Mouse (Mus musculus): Measurements from ENCODE around the gene Cbfa2t3. TPM values are rescaled to one million over a fixed set of nuclear protein-coding genes. Genes with fewer than 3 reads are reported as not detected.

The Cbfa2t3 gene
- polyA plus RNA-seq, 1 experiment from 2014 or later = 2.4 TPM

GRCm38 (mm10) chr8:122666827-122667226 is 32.1 kb downstream of the Cbfa2t3 start:
- DNase-seq (ENCODE audit: extremely low spot score, low spot score) = no peak
- Histone ChIP-seq H3K4me3 (no peak overlapping the region), H3K9me3 (no peaks in the 10 kb centered on the region), H3K27ac (no peak overlapping the region), H3K27me3 (ENCODE audit: poor library complexity, severe bottlenecking) (peaks cover 81% of the 10 kb centered on the region), H3K36me3 (replicated peaks) (no peaks in the 10 kb centered on the region), H3K4me1 (peaks cover 67% of the 10 kb centered on the region)
- WGBS = 70% methylated on average over 12 of the region's 12 CpGs

- no peak for DNase-seq (ENCODE audit: extremely low spot score, low spot score)
- no peaks in the 10 kb centered on the region for H3K9me3 ChIP-seq
- WGBS = 47% methylated on average over 9 of the region's 9 CpGs
- H3K4me3 ChIP-seq = no peak overlapping the region
- H3K36me3 ChIP-seq (replicated peaks) = no peaks in the 10 kb centered on the region
- H3K27ac ChIP-seq = no peak overlapping the region
- peaks cover 72% of the 10 kb centered on the region for H3K4me1 ChIP-seq
- peaks cover 77% of the 10 kb centered on the region for H3K27me3 ChIP-seq (ENCODE audit: poor library complexity, severe bottlenecking)
These were observed 32.6 kb downstream of the Cbfa2t3 start for GRCm38 (mm10) chr8:122666338-122666764.

- Histone ChIP-seq H3K27me3 (ENCODE audit: poor library complexity, severe bottlenecking) (peaks cover 71% of the 10 kb centered on the region), H3K27ac (no peak overlapping the region), H3K36me3 (replicated peaks) (no peaks in the 10 kb centered on the region), H3K9me3 (no peaks in the 10 kb centered on the region), H3K4me1 (peaks cover 77% of the 10 kb centered on the region), H3K4me3 (no peak overlapping the region)
- WGBS = 73% methylated on average over 14 of the region's 14 CpGs
- DNase-seq (ENCODE audit: extremely low spot score, low spot score) = no peak
These were observed 33.1 kb downstream of the Cbfa2t3 start for GRCm38 (mm10) chr8:122665667-122666316.

GRCm38 (mm10) chr8:122665221-122665620 is 33.7 kb downstream of the Cbfa2t3 start:
- Histone ChIP-seq H3K4me3 (no peak overlapping the region), H3K9me3 (no peaks in the 10 kb centered on the region), H3K36me3 (replicated peaks) (no peaks in the 10 kb centered on the region), H3K27ac (0 out of 2 replicates have a peak overlapping the region, but pooled peaks have one; percentile 31), H3K4me1 (peaks cover 76% of the 10 kb centered on the region), H3K27me3 (ENCODE audit: poor library complexity, severe bottlenecking) (peaks cover 65% of the 10 kb centered on the region)
- no peak for DNase-seq (ENCODE audit: extremely low spot score, low spot score)
- 62% methylated on average over 8 of the region's 8 CpGs for WGBS

GRCm38 (mm10) chr8:122663670-122664069 is 35.2 kb downstream of the Cbfa2t3 start:
- DNase-seq (ENCODE audit: extremely low spot score, low spot score) = no peak
- H3K4me3 ChIP-seq = no peak overlapping the region
- no peak overlapping the region for H3K27ac ChIP-seq
- H3K27me3 ChIP-seq (ENCODE audit: poor library complexity, severe bottlenecking) = peaks cover 50% of the 10 kb centered on the region
- peaks cover 76% of the 10 kb centered on the region for H3K4me1 ChIP-seq
- H3K36me3 ChIP-seq (replicated peaks) = no peaks in the 10 kb centered on the region
- WGBS = 70% methylated on average over 5 of the region's 5 CpGs
- H3K9me3 ChIP-seq = no peaks in the 10 kb centered on the region

- H3K36me3 ChIP-seq (replicated peaks) = no peaks in the 10 kb centered on the region
- no peak overlapping the region for H3K27ac ChIP-seq
- no peaks in the 10 kb centered on the region for H3K9me3 ChIP-seq
- H3K4me1 ChIP-seq = peaks cover 81% of the 10 kb centered on the region
- DNase-seq (ENCODE audit: extremely low spot score, low spot score) = no peak
- WGBS = 90% methylated on average over 3 of the region's 3 CpGs
- H3K4me3 ChIP-seq = no peak overlapping the region
- H3K27me3 ChIP-seq (ENCODE audit: poor library complexity, severe bottlenecking) = peaks cover 44% of the 10 kb centered on the region
These were observed 35.8 kb downstream of the Cbfa2t3 start for GRCm38 (mm10) chr8:122663106-122663505.

GRCm38 (mm10) chr8:122661894-122662293 is 37.0 kb downstream of the Cbfa2t3 start:
- Histone ChIP-seq H3K4me3 (no peak overlapping the region), H3K4me1 (peaks cover 85% of the 10 kb centered on the region), H3K27me3 (ENCODE audit: poor library complexity, severe bottlenecking) (peaks cover 32% of the 10 kb centered on the region), H3K9me3 (no peaks in the 10 kb centered on the region), H3K27ac (no peak overlapping the region), H3K36me3 (replicated peaks) (no peaks in the 10 kb centered on the region)
- WGBS = 84% methylated on average over 2 of the region's 2 CpGs
- DNase-seq (ENCODE audit: extremely low spot score, low spot score) = no peak

GRCm38 (mm10) chr8:122661138-122661537 is 37.8 kb downstream of the Cbfa2t3 start:
- WGBS = 55% methylated on average over 7 of the region's 7 CpGs
- H3K4me3 ChIP-seq = no peak overlapping the region
- peak; percentile 58 for DNase-seq (ENCODE audit: extremely low spot score, low spot score)

GRCm38 (mm10) chr8:122660022-122660421 is 38.9 kb downstream of the Cbfa2t3 start:
- Histone ChIP-seq H3K27ac (no peak overlapping the region), H3K9me3 (no peaks in the 10 kb centered on the region), H3K4me1 (peaks cover 66% of the 10 kb centered on the region), H3K36me3 (replicated peaks) (no peaks in the 10 kb centered on the region), H3K27me3 (ENCODE audit: poor library complexity, severe bottlenecking) (peaks cover 18% of the 10 kb centered on the region; the same call in 1 of the 2 replicates), H3K4me3 (no peak overlapping the region)
- no peak for DNase-seq (ENCODE audit: extremely low spot score, low spot score)
- 75% methylated on average over 2 of the region's 2 CpGs for WGBS

More at GRCm38 (mm10) chr8:122661138-122661537, 37.8 kb downstream of the Cbfa2t3 start:
- Histone ChIP-seq H3K27me3 (ENCODE audit: poor library complexity, severe bottlenecking) (peaks cover 25% of the 10 kb centered on the region), H3K9me3 (no peaks in the 10 kb centered on the region), H3K4me1 (peaks cover 78% of the 10 kb centered on the region), H3K27ac (peak overlapping the region; percentile 36; the same call in 1 of the 2 replicates), H3K36me3 (replicated peaks) (no peaks in the 10 kb centered on the region)

- peaks cover 7% of the 10 kb centered on the region; the same call in 1 of the 2 replicates for H3K27me3 ChIP-seq (ENCODE audit: poor library complexity, severe bottlenecking)
- H3K9me3 ChIP-seq = no peaks in the 10 kb centered on the region
- no peaks in the 10 kb centered on the region for H3K36me3 ChIP-seq (replicated peaks)
- peaks cover 59% of the 10 kb centered on the region for H3K4me1 ChIP-seq
- no peak overlapping the region for H3K4me3 ChIP-seq
- no peak for DNase-seq (ENCODE audit: extremely low spot score, low spot score)
- peak overlapping the region; percentile 67 for H3K27ac ChIP-seq
- 64% methylated on average over 9 of the region's 9 CpGs for WGBS
These were observed 40.1 kb downstream of the Cbfa2t3 start for GRCm38 (mm10) chr8:122658807-122659160.

GRCm38 (mm10) chr8:122658149-122658806 is 40.6 kb downstream of the Cbfa2t3 start:
- no peak for DNase-seq (ENCODE audit: extremely low spot score, low spot score)
- H3K27ac ChIP-seq = peak overlapping the region; percentile 74

GRCm38 (mm10) chr8:122656056-122656999 is 42.6 kb downstream of the Cbfa2t3 start:
- Histone ChIP-seq H3K4me3 (no peak overlapping the region), H3K27ac (no peak overlapping the region), H3K9me3 (no peaks in the 10 kb centered on the region), H3K4me1 (peaks cover 63% of the 10 kb centered on the region), H3K36me3 (replicated peaks) (no peaks in the 10 kb centered on the region), H3K27me3 (ENCODE audit: poor library complexity, severe bottlenecking) (no peaks in the 10 kb centered on the region)
- 90% methylated on average over 13 of the region's 13 CpGs for WGBS
- no peak for DNase-seq (ENCODE audit: extremely low spot score, low spot score)

More at GRCm38 (mm10) chr8:122658149-122658806, 40.6 kb downstream of the Cbfa2t3 start:
- WGBS = 55% methylated on average over 10 of the region's 10 CpGs
- Histone ChIP-seq H3K4me3 (no peak overlapping the region), H3K36me3 (replicated peaks) (no peaks in the 10 kb centered on the region), H3K9me3 (no peaks in the 10 kb centered on the region), H3K27me3 (ENCODE audit: poor library complexity, severe bottlenecking) (peaks cover 2% of the 10 kb centered on the region; the same call in 1 of the 2 replicates), H3K4me1 (peaks cover 59% of the 10 kb centered on the region)

Measured in forebrain, embryonic 10.5 days (tissue).